Mouse (Mus musculus): ENCODE data around the gene Camk1d.

GRCm38 (mm10) chr2:5549334-5549733 lies 165.0 kb downstream of the Camk1d start:
- no peak for TF ChIP-seq CTCF (IDR thresholded peaks at IDR 0.05; ENCODE audit: low read depth)
- TF ChIP-seq EP300 (IDR thresholded peaks at IDR 0.05; ENCODE audit: low read depth) = no peak

All from heart, postnatal 0 days (tissue).